Mouse (Mus musculus) adrenal gland, postnatal 14 days (tissue): Measurements from ENCODE around the gene Mrpl49. TPM values are rescaled to one million over a fixed set of nuclear protein-coding genes. Genes with fewer than 3 reads are reported as not detected.

Source experiments
- DNase-seq: peaks from one replicate; pipeline ENCODE4 v3.0.0; 2021; ENCODE audit warnings: mixed read lengths
- long read RNA-seq, 2 experiments: library from polyadenylated mRNA; stranded (forward); transcript quantifications; one replicate each; pipeline ENCODE4 v2.0.0; 2021
- total RNA-seq: library from RNA; stranded (reverse); gene quantifications from 2 replicates; pipeline ENCODE4 v1.2.3, GENCODE M21; 2021

The Mrpl49 gene
- total RNA-seq: 59.7 and 68.2 TPM in 2 replicates
- long read RNA-seq, experiment 1, transcript Mrpl49-201 (4 exons, 1,764 nt): major isoform, 68 of 73 reads
- long read RNA-seq, experiment 1, partial matches to known transcripts: 0 of 73 reads
- long read RNA-seq, experiment 1, other reads (novel, unspliced or antisense): 4 of 73 reads
- long read RNA-seq, experiment 2, transcript Mrpl49-201 (4 exons, 1,764 nt): major isoform, 65 of 70 reads
- long read RNA-seq, experiment 2, partial matches to known transcripts: 0 of 70 reads
- long read RNA-seq, experiment 2, other reads (novel, unspliced or antisense): 5 of 70 reads

DNA sequence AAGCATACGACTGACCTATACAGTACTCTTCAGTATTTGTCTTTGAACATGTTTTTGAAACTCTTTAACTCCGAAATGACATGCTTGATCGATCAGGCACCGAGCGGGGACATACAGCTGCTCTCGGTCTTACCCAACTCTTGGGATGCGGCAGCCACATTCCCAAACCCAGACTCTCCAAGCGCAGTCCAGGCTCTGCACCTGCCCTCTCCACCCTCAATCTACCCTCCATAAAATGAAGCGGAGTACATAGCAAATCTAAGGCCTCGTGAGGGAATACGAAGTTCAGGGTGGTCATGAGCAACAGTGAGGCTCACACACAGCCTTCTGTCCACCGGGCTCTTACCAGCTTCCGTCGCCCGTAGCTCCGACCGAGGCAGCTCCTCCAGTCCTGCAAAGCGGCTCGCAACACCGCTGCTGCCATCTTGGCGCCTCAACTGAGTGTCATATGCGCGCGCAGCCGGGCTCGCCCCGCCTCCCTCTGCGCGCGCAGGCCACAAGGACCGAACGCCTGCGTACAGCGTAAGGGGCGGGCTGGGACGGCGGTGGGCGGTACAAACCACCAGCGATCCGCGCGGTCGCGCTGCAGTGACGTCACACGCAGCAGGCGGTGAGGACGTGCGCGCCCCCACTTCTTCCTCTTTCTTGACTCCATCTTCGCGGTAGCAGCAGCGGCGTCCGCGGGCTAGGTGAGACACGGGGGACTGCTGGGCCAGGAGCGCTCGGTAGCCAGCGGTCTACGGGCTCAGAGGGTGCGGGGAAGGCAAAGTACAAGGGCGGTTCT, at the start of gene Mrpl49, which contains the start of gene Fau:
Gene Mrpl49 (minus strand): TSS at position 473 of the 784 bp plus-strand sequence.
Gene Fau (plus strand): TSS at position 532 of the 784 bp plus-strand sequence.
- DNase-seq: peak; percentile 99

DNA sequence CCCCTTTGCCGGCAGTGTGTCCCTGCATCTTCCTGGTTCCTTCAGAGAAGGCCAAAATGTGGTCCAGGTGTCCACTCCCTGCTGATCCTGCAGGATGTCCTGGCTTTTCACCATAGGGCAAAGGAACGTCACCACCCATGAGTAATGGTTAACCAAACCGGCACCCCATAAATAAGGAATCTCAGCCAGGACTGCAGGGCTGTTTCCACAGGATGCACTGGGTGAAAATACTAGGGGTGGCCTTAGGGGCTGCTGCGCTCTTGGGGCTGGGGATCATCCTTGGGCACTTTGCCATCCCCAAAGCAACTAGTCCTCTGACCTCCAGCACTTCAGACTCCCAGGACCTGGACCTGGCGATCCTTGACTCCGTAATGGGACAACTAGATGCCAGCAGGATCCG, 48.0 kb upstream of the Mrpl49 start, which contains the start of gene Naaladl1:
Gene Naaladl1 (plus strand): TSS at position 197 of the 400 bp plus-strand sequence.
- no peak for DNase-seq

GRCm38 (mm10) chr19:6104476-6104875, 46.9 kb upstream of the Mrpl49 start:
- DNase-seq: no peak

DNA sequence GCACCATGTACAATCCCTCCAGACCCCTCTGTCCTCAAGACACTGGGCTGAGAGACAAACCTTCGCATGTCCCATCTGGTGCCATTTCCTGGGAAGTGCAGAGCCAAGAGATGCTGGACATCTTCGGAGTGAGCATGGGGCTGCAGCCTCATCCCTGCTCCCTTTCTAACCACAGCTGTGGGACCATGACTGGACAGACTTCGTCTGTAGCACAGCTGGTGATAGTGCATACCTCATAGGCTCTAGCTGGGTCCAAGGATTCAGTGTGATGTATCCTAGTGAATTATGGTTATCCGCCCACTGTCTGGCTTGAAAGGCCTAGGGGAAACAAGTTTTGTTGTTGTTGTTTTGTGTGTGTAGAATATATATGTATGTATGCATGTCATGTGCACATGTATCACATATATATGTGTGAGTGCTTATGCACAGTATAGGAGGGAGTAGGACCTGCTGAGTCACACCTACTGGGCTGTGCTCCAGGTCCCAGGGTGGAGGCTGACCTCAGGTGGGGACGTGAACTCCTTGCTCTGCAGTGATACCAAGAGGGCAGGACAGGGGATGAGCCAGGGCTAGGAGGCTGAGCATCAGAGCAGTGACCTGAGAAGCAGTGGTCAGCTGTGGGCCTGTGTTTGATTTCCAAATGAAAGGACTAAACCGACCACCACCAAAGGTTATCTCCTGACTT, 44.7 kb upstream of the Mrpl49 start:
- DNase-seq: no peak

DNA sequence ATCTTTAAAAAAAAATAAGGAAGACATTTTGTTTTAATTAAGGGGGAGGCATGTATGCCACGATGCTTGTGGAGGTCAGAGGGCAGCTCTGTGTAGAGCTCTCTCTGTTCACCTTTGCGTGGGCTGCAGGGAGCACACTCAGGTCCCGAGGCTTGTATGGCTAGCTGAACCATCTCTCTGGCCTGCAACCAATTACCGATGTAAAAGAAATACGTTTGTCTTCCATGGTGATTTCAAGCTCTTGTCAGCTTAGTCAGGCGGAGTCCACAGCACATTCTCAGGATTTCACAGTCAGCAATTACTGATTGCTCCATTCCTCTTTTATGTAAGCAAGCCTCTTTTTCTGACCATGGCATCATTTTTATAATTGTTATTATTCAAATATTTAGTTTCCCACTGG, 43.6 kb upstream of the Mrpl49 start:
- no peak for DNase-seq

DNA sequence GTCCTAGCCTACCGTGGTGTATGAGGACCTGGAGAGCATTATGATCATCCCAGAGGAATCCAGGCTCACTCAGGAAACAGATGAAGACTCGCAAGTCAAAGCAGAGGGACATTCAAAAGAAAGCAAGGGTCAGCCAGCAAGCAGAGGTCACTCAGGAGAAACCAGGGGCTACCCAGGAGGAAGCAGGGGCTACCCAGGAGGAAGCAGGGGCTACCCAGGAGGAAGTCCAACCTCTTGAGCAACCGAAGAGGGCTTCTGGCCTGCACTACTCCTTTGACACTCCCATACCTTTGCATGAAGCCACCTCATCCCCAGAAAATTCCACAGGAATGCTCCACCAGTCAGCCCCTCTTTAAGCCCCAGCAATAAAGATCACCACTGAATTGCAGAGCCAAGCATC, 40.3 kb upstream of the Mrpl49 start:
- DNase-seq: peak; percentile 45

GRCm38 (mm10) chr19:6094119-6094518, 36.5 kb upstream of the Mrpl49 start, which contains the start of gene AC131692.1:
Gene AC131692.1, plus strand, starts transcription at chr19:6094419.
- no peak for DNase-seq

GRCm38 (mm10) chr19:6088841-6089240, 31.3 kb upstream of the Mrpl49 start:
- no peak for DNase-seq

DNA sequence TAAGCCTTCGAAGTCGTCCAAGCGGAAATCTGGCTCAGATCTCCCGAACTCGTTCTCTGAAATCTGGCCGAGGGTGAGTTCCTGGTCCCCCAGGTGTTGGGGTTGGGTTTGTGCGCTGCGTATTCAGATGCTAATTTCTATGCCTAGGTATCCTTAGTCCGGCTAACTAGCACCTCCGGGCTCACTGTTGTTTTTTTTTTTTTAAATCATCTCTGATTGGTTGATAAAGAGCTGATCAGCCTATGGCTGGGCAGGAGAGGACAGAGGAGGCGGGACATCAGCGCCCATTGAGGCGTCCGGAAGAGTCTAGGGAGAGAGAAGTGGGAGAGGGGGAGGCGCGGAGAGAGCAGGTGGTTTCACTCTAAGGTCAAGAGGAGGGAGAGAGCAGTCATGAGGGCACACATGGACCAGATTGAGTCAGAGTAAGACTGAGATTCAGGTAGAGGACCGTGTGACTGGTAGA, 27.9 kb upstream of the Mrpl49 start:
- DNase-seq: peak; percentile 80

DNA sequence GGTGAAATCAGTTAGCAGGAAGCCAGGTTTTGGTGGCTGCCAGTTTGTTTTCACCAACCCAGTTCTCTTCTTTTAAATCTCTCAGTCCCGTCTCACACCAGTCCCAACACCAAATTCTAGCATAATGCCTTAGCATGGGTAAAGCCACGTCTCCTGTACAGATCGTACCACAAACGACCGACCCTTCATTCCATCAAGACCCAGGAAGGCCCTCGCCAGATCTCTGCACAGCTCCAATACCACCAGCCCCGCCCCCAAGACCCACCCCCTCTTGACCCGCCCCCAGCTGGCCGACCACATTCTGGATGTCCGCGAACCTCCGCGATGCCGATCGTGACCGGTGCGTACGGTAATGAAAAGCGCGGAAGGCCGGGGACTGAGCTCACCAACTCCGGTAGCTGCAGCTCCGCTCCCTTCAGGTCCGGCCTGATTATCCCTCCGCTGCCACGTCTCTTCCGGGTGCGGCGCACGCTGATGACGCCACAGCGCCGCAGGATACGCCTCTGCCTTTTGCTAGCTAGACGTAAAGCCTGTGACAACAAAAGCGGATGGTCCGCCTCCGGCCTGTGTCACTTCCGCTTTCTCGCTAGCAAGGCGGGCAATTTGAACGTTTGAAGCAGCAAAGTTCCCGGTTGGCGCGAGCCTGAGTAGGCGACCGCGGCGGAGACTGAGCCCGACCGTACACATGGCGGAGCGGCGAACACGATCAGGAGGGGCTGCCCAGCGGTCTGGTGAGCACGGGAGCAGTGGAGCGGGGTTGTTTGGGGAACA, 27.1 kb upstream of the Mrpl49 start, which contains the start of the genes Zfpl1 and Cdca5:
Gene Zfpl1 (minus strand): TSS at position 479 of the 771 bp plus-strand sequence.
Gene Cdca5 (plus strand): TSS at position 506 of the 771 bp plus-strand sequence.
- DNase-seq: peak; percentile 96

DNA sequence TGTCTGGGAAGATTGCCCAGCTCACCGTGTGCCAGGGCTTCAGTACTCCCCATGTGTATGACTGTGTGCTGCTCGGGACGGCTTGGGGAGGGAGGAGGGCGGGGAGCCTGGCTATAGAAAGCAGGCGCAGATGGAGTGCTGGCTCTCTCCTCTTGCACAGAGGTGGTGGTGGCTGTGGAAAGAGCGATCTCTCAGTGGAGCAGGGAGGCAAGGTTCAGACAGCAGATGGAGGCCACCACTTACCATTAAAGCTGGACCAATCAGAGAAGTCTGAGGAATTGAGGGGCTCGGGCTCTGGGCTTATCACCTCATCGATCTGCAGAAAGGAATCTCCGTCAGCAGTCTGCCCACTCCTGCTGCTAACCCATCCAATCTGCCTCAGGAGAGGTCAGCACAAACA, 24.6 kb upstream of the Mrpl49 start, which contains the start of gene Gm28374:
Gene Gm28374 (minus strand): TSS at position 101 of the 400 bp plus-strand sequence.
- no peak for DNase-seq

DNA sequence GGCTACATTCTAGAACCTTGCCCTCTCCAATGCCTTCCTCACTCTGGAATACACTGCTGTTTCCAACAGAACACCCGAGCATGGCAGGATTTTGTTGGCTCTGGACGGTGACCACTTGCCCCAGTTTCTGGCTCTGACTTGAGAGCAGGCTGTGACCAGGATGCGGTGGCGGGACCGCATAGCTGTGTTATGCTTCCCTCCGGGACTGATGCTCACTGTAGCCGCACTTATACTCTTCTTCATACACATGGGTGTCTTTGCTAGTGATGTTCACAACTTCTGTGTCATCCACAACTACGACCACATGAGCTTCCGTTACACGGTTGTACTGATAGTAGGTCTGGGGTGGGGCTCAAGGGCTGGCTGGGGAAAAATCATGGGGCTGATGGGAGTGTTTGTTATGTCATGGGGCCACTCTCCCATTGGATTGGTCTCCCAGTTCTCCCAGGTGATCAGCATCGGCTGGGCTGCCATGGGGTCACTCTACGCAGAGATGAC, 22.4 kb upstream of the Mrpl49 start, which contains the start of gene Tmem262:
Gene Tmem262 (plus strand): TSS at position 51 of the 498 bp plus-strand sequence.
- no peak for DNase-seq

GRCm38 (mm10) chr19:6076564-6077393, 19.2 kb upstream of the Mrpl49 start, which contains the start of gene Vps51:
Gene Vps51, minus strand, starts transcription at chr19:6077231.
- peak; percentile 90 for DNase-seq

DNA sequence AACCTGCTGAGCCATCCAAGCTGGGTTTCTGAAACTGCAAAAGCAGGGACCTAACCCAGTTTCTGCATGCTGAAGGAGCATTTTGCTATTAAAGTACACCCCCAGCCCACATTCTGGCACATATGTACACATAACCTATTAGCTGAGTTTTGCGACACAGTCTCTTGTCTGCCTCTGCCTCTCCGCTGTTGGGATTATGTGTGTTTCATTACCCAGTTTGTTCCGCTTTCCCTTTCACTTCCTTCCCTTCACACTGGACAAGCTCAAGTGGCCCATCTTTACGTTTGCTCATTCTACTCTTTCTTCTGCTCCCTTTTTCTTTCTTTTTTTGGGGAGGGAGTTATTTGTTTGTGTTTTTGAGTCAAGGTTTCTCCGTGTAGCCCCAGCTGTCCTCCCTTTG, 16.3 kb upstream of the Mrpl49 start:
- DNase-seq: no peak

DNA sequence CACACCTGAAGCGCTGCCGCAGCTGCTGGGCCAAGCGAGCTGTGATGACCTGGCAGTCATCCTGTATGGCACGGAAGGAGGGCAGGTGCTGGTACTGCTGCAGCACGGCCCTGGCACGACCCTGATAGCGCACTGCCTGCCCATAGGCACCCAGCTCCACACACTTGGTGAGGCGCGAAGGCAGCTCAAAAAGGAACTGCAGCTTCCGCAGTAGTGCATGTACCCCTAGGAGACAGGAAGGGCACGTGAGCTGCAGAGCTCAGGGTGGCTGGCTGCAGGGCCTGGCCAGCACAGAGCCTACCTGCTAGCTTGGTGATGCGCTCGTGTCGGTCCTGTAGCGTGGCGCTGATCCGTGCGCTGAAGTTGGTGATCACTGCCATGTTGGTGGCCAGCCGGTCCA, 13.7 kb upstream of the Mrpl49 start:
- no peak for DNase-seq

DNA sequence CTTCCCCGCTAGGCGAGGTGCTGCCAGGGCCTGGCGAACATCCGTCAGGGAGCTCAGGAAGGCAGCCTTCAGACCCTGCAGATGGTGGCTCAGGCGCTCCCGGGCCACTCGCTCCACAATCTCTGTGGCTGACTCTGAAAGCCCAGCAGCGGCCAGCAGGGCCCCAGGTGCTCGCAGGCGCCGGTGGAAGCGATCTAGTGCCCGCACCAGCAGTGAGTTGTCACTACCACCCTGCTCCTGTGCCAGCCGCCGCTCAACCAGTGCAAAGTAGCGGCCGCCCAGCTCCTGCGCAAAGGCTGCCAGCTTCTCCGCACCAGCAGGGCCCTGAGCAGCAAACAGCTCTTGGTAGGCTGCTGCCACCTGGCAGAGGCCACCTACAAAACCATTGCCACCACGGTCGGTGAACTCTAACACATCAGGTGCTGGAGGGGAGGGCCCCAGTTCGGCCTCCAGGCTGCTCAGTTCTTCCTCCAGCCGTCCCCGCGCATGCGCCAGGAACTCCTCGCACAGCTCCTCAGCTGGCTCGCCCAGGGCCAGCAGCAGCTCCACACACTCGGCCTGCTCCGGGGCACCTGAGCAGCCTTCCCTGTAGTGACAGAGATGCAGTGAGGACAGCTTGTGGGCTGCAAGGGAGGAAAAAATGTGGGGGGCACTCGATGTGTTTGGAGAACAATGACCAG, 13.1 kb upstream of the Mrpl49 start:
- no peak for DNase-seq

DNA sequence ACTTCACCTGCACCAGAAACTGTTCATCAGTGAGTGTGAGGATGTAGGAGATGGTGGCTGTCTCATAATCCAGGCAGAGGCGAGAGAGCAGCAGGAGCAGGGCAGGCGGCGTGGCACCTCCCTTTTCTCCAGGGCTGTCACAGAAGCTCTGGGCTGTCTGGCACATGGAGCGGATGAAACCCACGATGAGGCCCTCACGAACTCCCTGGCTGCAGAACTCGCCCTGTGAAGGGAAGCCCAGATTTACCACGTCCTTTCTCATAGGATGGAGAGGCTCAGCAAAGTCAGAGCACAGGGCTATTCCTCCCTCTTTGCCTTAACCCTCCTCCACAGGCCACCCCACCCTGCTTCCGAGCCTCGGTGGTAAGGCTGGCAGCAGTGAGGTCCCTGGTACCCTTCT, 12.3 kb upstream of the Mrpl49 start:
- DNase-seq: no peak

- no peak for DNase-seq
These were observed 11.4 kb upstream of the Mrpl49 start for GRCm38 (mm10) chr19:6068951-6069350.

DNA sequence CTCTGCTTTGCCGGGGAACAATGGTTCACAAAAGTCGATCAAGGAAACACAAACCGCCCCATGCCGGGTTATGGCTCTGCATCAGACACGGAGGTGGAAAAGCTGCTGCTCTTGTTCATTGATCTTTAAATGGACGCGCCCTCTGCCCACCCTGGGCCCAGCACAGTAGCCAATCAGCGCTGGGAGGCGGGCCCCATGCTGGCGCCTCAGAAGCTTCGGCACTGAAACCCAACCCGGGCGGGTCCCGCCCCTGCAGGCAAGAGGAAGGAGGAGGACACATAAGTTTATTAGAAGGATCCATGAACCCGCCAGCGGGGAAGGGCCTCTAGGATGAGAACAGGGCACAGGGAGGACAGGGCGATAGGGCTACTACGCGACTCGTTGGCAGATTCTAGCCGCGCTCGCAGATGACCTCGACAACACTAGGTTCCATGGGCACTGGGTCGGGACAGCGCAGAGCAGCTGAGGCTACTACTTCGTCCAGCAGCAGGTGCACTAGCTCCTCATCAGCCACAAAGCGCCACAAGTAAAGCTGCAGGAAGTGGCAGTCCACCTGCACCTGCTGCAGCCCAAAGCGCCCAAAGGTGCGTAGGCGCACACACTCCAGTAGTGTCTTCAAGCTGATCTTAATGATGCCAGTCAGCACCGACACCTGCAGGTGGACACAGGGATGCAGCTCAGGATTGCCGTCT, 10.3 kb upstream of the Mrpl49 start, which contains the start of gene Tm7sf2:
Gene Tm7sf2 (minus strand): TSS at position 650 of the 692 bp plus-strand sequence.
- peak; percentile 97 for DNase-seq
